Mouse (Mus musculus): ENCODE data around the gene Begain.

The Begain gene

DNA sequence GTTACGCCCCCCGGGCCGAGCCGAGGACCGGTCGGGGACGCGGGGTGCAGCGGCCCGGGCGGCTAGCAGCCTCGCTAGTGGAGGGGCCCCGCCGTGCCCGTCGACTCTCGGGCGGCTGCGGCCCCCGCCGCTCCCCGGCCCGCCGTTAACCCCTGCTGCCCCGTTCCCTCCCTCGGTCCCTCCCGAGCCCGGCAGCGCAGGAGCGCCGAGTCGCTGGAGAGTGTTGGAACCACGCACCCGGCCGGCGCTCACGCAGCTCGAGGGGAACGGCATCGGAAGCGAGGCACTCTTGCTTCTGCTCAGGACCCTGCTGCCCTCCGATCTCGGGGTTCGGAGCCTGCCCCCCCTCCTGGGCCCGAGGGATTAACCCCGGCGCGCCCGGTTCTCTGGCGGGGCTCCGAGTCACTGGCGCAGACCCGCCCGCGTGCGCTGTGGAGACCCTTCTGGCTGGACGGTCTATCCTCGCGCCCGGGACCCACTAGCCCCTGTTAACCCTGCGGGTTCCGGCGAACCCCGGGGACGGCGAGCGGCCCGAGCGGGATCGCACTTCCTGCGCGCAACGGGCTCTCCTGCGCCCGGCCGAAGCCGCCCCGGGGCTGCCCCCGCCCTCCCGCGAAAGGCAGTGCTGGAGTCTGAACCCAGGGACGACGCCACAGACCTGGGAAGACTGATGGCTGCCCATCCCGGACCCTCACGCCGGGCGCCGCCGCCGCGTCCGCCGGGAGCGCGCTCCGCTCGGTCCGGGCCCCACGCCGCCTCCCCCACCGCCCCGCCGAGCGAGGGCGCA, 14.8 kb downstream of the Begain start:
- DNase-seq (ENCODE audit: low spot score) = no peak

DNA sequence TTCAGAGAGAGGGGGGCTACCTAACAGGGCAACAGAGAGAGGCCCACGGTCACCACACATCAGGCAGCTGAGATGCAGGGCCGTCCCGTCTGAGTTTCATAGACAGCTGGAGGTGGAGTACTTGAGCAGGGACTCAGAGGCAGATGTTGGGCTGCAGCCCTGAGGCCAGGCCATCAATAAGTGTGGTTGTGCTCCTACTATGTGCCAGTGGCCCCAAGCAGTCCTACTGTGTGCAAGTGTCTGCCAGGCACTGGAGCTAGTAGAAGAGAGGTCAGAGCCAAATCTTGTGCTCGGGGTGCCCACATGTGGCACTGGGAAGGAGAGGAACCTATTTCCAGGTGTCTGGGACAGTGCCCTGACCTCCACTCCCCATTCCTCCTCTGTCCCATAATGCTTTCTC, 18.1 kb downstream of the Begain start:
- DNase-seq (ENCODE audit: low spot score) = no peak

DNA sequence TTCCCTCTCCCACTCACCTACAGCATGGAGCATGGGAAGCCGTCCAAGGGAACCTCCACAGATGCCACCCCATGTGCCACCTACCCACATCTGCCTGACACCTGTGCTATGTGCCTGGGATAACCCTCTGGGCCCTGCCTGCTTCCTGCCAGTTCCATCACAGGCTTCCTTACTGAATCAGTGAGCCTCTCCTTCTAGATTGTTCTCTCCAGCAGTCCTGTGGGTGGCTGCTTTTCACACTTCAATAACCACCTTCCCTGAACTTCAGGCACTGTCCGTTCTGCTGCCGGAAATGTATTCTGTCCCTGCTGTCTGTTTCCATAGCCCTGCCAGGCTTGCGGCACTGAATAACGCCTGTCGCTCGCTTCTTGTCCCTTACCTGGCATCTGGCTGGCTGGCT, 22.4 kb downstream of the Begain start:
- no peak for DNase-seq (ENCODE audit: low spot score)

DNA sequence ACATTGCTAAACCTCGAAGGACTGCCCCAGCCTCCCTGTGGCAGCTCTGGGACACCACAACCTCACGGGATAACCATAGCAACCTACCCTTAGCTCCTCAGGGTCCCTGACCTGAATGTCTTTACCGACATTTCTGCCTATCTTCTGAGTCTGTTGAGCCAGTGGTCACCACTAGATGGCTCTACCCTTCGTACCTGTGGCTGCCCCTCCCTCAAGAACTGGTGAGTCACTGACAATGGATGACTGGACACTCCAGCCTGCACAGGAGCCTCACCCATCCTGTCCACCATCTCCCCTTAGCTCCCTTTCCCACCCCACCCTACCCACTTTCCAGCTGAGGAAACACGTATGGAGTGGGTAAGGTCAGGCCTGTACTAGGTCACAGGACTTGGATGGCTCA, 23.5 kb downstream of the Begain start:
- no peak for DNase-seq (ENCODE audit: low spot score)

DNA sequence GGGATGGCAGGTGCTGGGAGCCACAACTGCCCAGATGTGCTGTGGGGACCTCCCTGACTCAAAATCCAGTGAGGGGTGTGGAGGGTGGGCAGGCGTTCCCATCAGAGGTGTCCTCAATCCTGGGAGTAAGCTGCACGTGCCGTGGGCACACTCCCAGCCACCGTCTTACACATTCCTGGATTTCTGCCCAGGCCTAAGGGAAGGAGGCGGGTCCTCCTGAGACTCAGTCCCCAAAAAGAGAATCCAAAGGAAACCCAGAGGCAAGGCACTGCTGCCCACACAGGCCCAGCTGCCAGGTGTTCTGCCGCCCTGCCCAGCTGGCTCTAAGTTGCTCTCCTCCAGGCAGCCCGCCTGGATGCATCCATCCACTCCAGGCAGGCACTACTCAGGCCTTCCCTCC, 28.7 kb downstream of the Begain start:
- DNase-seq (ENCODE audit: low spot score) = no peak

DNA sequence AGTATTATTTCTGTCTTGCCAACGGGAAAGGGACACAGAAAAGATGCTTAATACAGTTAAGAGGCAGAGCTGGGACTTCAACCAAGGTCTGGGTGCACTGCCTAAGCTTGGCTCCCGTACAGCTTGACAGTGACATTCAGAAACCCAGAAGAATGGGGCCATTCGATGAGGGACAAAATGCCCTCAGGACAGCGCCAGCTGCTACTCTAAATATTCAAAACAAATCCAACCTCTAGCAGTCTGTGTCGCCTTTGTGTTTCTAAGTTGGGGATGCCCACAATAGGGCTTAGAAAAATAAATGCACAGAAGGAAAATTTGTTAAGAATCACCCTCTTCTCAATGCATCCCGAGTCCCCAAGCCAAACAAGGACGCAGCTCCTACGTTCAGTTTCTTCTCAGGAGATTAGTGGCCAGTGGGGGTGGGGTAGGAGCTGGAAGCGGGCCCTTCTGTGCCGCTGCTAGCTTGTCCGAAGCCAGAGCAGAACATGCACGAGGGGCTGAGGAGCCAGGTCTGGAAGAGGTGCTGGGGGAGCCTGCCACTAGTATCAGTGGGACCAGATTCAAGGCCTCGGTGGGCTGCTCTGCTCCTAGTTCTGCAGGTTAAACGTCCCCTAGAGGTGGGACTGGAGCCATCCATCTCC, 29.7 kb downstream of the Begain start:
- no peak for DNase-seq (ENCODE audit: low spot score)

DNA sequence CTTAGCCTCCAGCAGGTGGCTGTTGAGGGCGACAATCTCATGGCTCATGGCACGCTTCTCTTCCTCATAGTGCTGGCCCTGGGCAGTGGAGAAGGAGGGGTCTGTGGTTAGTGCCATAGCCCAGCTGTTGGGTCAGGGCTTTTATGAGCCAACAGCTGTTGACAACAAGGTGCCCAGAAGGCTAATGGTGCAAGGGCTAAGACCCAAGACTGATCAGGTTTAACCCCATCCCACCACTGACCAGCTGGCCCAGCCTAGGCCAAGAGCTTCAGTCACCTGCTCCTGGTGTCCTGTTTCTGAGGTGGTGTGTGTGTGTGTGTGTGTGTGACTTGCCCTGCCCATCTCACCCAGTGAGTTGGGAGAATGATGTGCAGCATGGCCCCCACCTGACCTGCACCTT, 31.0 kb downstream of the Begain start:
- no peak for DNase-seq (ENCODE audit: low spot score)

DNA sequence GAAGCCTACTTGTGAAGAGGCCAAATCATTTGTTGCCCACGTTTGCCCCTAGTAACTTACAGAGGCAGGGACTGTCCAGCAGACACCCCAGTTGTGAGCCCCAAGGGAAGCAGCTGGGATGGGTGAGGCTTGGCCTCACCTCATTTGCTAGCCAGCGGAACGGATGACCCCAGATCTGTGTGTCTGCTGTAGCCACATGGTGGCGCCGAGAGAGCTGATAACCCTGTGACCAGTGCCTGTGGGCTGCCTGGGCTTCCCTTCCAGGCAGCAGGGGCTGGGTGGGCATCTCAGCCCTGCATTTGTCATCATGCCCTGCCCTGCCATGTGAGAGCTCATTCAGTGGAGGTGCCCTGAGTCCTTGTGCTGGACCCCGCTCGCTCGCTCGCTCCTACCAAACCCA, 44.2 kb downstream of the Begain start:
- no peak for DNase-seq (ENCODE audit: low spot score)

DNA sequence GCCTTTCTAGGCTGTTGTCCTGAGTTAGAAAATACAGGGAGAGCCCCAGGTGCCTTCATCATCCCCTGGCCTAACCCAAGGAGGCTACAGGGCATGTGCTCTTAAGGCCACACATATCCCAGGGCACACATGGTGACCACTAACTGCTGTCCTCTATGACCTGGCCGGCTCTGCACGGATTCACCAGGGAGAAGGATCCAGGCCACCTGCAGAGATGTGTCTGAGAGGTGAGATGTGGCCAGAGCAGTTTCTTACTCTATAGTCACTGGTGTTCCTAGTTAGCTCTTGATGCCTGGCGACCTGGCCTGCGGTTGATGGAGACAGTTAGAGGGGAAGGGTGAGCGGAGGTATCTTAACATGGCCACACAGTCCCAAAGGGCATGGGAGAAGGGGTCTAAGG, 45.1 kb downstream of the Begain start:
- DNase-seq (ENCODE audit: low spot score) = no peak

DNA sequence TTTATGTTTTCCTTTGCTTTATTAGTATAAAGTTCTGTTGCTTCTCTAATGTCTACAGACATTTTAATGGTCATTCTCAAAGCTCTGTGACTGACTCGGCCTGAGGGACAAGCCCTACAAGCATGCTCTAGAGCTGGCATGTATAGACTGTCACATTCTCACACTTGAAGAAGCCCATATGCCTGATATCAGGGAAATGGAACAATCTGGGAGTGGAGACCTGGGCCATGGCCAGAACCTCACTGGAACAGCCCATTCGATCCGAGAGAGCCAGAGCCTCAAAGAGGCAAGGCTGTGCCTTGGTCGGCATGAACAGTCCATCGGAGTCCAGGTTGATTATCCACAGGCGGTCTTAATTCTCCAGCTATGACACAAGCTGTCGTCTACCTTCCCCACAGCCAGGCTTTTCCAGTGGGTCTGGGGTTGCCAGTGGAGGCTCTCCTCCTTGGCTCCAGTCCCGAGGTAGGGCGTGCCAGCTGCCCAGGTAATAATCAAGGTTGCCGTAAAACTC, 45.8 kb downstream of the Begain start:
- DNase-seq (ENCODE audit: low spot score) = no peak

DNA sequence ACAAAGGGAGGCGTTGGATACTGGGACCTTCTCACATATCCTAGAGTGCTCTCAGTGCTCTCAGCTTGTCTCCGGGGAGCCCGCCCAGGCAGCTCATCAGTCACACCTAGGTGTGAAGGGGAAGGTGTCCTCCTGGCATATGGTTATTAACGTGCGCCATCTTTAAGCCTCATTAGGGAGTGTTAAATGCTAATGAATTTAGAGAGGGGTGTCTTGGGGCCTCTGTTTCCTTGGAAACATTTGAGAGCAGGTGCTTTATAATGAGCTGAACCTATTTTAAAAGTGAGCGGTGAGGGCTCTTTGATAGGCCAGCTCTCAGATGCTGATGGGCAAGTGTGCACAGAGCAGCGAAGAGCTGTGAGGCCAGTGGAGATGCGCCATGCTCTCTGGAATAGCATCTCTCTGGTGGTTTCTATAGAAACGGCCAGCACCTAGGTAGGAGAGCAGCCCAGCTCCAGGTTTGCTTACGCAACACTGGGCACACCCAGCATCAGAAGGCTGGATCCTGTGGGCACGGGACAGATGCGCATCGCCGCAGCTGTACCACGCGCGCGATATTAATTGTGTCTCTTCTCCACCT, 57.9 kb downstream of the Begain start:
- no peak for DNase-seq (ENCODE audit: low spot score)

DNA sequence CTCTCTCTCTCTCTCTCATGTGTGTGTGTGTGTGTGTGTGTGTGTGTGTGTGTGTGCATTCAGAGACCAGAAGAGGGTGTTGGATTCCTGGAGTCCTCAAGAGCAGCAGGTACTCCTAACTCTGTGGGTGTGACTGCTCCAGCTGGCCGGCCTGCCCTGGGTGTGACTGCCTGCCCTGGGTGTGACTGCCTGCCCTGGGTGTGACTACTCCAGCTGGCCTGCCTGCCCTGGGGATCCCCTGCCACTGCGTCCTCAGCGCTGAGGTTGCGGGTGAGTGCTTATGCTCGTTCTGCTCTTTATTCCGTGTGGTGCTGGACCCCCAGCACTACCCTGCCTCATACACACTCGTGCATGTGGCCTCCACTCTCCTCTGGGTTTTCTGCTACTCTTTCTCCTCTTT, 65.0 kb downstream of the Begain start:
- DNase-seq (ENCODE audit: low spot score) = no peak

DNA sequence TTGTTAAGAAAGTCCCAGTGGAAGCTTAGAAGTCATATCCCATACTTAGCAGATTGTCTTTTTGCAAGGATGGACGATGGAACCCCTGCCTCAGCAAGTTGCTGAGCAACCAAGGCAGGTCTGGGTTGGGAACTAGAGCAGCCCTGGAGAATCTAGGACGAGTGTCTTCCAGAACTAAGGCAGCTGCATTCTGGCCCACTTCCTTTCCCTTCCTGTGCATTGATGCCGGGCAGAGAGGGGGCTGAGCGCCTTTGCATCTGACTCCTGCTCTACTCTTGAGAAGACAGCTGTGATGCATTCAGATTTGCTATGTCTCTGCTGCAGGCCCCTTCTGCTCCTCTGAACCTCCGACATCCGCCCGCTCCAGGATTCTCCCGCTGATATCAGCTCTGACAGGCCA, 70.8 kb downstream of the Begain start:
- DNase-seq (ENCODE audit: low spot score) = no peak

DNA sequence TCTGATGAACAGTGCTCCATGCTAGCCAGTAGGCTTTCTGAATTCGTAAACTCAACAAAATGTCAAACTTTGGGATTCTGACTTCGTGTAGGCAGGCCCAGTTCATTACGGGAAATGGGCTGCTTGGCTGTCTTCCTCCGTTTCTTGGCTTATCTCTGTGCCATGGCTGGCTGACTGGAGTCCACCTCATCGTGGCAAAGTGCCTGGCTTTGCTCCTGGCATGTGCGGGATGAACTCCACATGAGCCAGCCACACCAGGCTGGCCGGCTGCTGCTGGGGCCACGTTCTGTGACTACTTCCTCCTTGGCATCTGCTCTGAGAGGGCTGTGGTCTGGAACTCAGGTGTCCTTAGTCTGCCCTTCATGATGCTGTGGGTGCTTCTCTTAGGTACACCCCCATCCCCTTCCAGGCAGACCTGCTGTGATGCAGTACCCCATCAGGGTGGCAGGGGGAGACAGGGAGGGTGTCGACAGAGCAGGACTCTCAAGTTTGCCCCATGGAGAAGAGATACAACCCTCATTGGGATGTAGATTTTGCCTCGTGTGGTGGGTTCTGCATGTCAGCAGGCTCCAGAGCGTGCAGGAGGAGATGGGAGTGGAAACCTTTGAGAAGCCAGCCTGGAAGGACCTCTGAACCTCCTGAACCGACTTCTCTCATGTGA, 71.9 kb downstream of the Begain start:
- no peak for DNase-seq (ENCODE audit: low spot score)

DNA sequence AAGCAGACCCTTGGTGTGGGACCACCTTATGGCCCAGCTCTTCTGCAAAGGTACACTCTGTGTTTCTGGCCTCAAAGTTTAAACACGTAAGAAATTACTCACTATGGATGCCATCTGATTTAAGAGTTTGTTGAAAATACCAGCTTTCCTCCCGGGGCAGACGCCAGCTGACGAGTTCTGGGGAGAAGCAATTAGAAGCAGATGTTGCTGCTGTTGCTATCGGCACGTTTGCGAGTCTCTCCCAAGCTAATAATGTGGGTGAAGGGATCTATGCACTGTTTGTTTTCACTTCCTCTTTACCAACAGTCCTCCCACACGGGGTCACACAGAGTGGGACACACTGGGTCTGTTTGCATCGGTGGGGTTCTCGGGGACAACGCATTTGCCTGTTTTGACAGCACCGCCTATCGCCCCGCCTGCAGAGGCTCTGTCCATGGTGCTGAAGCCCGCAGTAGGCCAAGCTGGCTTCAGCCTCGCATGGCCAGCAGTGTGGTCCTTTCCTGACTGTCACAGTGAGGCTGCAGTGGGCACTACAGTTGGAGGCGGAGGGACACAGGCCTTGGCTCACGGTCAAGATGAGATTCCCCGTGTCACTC, 73.5 kb downstream of the Begain start:
- peak; percentile 83 for DNase-seq (ENCODE audit: low spot score)

DNA sequence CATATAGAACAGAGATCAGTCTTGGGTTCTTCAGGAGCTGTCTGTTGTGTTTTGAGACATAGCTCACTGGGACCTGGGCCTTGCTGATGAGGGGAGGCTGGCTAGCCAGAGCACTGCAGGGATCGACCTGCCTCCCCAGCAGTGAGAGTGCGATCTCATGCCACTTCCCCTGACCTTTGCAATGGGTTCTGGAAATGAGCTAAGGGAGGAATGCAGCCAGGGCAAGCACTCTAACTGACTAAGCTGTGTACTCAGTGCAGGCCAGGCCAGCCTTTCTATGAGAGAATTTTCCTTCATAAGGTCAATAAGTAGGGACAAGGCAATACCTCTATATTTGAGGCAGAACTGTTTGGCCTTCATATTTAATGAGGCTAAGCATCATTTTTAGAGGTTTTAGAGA, 75.0 kb downstream of the Begain start:
- no peak for DNase-seq (ENCODE audit: low spot score)

DNA sequence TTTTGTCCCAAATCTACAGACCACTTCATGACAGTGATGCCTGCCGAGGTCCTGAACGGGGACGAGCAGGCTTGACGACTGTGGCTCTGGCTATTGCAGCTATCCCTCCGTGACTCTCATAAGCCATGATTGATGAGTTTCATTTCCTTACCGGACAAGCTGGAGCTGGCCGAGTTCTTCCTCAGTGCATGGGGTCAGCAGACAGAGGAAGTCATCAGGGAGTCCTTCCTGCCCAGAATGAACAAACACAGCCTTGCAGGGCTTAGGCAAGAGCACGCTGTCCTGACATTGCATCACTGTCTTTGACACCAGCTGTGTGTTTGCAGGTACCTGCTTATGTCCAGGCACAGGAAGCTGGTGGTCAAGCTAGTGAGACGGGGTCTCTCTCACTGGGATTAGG, 77.6 kb downstream of the Begain start:
- no peak for DNase-seq (ENCODE audit: low spot score)

DNA sequence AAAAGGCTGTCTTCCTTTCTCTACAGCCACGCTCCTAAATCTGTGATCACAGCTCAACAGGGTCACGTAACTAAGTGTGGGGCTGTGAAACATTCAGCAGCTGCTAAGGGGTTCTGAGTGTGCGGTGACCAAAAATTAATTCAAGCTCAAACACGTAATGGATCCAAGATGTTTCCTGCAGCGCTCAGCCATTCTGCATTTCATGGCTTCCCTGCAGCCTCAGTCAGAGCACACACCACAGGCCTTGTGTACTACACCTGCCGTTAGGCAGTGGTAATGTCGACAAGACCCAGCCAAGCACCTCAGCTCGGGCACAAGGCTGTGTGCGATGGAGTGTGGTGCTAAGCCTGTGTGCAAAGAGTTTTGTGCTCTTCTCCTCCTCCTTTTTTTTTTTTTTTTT, 80.6 kb downstream of the Begain start:
- no peak for DNase-seq (ENCODE audit: low spot score)

DNA sequence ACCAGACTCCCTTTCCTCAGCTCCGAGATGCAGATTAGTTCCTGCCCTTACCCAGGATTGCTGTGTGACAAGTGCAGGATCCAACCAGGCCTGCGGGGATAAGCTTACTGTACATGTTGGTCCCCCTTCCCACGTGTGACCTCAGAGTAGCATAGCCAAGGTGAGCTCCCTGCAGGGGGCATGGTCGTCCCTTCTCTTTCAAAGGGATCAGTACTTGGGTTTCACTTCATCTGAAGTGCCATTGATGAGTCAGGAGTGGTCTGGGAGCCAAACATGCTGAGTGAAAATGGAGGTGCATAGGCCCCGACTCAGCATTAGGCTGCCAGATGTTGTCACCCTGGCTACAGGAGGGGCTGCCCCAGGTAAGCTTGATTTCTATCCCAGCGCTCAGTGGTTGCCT, 83.0 kb downstream of the Begain start:
- no peak for DNase-seq (ENCODE audit: low spot score)

DNA sequence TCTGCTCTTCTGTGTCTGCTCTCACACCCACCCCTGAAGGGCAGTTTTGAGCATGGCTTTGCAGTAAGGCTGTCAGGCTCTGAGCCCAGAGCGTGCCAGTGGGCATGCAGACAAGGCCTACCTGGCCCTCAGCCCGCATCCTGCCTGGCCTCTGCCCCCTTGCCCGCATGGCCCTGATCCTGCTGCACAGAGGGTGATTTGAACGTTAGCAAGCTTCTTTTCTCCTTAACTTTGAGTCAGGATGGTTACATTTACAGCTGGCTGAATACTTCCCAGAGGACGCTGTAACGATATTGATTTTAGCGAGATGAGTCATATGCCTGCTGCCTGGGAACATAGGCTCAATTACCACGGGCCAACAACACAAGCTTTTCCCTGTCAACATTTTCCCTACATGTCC, 83.5 kb downstream of the Begain start:
- no peak for DNase-seq (ENCODE audit: low spot score)

DNA sequence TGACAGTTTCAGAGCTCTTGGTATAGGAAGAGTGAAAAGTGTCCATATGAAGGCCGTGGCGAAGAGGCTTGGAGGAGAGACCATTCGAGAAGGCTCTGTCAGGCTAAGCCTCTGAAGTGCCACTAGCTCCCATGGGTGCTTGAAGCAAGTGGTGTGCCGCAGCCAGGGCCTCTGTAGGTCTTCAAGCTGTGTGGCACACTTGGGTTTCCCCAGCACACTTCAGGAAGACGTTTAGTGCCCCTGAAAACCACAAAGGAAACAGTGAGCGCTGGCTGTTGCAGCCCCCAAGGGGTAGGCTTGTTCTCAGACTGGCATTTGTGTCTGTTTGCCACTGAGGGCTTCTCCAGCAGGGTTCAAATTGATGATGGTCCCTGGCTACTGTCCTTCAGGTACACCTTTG, 84.5 kb downstream of the Begain start:
- DNase-seq (ENCODE audit: low spot score) = no peak

DNA sequence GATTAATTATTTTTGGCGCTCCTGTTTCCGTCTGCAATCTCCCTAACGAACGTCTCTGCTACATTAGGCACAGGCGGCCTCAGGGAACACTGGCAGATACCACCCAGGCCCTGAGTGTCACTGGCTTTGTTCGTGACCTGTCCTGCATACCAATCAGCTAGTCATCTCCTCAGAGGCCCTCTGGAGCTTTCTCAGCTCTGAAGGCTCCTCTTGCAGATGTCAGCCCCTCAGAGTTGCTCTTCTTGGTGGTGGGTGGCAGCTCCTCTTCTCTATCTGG, 85.4 kb downstream of the Begain start:
- DNase-seq (ENCODE audit: low spot score) = no peak

Measured in ovary, postnatal 14 days (tissue).